ENCODE assay signal across 29 mouse cellular contexts in the genomic region with DNA sequence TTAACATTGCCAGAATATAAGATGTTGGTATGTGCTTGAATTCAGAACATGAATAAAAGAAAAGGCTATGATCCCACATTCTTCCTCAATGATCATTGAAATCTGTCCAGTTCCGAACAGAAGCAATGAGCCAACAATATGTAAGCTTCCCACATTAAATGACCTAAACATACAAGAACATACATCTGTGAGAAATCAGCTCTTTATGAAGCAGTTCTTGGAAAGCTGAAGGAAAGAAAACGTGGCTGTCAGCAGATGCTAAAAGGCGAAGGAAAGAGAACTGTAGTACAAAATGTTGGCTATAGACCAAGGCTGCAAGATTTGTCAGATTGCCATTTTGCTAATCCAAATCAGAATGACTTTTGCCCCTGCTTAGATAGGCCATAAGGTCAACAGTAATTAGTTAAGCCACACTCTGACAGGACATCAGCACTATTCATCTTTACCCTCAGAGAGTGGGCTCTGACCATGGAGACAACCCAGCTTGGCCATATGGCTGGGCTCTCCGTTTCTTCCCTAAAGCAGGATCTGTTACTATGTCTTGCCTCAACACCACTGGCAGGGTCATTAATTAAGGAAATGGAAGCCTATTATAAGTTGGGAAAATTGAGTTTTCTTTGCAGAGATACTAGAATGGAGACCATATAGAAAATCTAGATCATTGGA.
A peak's percentile ranks its signal among the peaks of the same experiment; 100 is the strongest.
DNase-seq lines count a peak whose midpoint lies in the region; ATAC-seq and TF ChIP-seq lines count a peak whose summit lies in the region.
"Had no signal": no experiment of that assay in that cellular context is flagged by ENCODE, and none has a peak within 500 bp of the region (broad histone marks: within the 10 kb centered on the region; RNA-seq: fewer than 3 reads in every experiment).

No protein-coding gene starts in this region.

- H3K36me3 ChIP-seq in kidney, postnatal 0 days (ENCODE audit: insufficient read depth, low read length) = no peaks in the 10 kb centered on the region
- H3K36me3 ChIP-seq in kidney, embryonic 16.5 days (ENCODE audit: insufficient read depth, low read length) = no peaks in the 10 kb centered on the region
- H3K36me3 ChIP-seq in lung, embryonic 15.5 days = no peaks in the 10 kb centered on the region
- H3K36me3 ChIP-seq: embryonic facial prominence, embryonic 15.5 days; forebrain, embryonic 12.5 days; heart, embryonic 13.5 days; kidney, embryonic 15.5 days; limb, embryonic 15.5 days; liver, embryonic 13.5 days; midbrain, embryonic 10.5 days; midbrain, embryonic 15.5 days; neural tube, embryonic 15.5 days had no signal

- no peak for ATAC-seq in kidney, postnatal 0 days (replicated peaks; ENCODE audit: low FRiP score, low read depth)
- no peak for ATAC-seq in kidney, embryonic 16.5 days (ENCODE audit: low FRiP score, low TSS enrichment)
- ATAC-seq in lung, embryonic 15.5 days (ENCODE audit: borderline replicate concordance, extremely low read depth, low FRiP score, low TSS enrichment) = peak; percentile 79; the same call in 1 of the 2 replicates
- no peak for ATAC-seq in inflammation-experienced regulatory T-cells, adult 6 months
- ATAC-seq: forebrain, postnatal 0 days; midbrain, embryonic 15.5 days; Patski had no signal

- no peak overlapping the region for H3K4me3 ChIP-seq in kidney, postnatal 0 days (replicated peaks; ENCODE audit: low read depth, low read length)
- H3K4me3 ChIP-seq in kidney, embryonic 16.5 days (ENCODE audit: low read length) = no peak overlapping the region
- H3K4me3 ChIP-seq in lung, embryonic 15.5 days = no peak overlapping the region
- H3K4me3 ChIP-seq: embryonic facial prominence, embryonic 15.5 days; forebrain, embryonic 12.5 days; heart, embryonic 13.5 days; kidney, embryonic 15.5 days; limb, embryonic 15.5 days; liver, embryonic 13.5 days; midbrain, embryonic 10.5 days; midbrain, embryonic 15.5 days; neural tube, embryonic 15.5 days had no signal

- no peaks in the 10 kb centered on the region for H3K4me1 ChIP-seq in kidney, postnatal 0 days (replicated peaks; ENCODE audit: insufficient read depth, low read length)
- no peaks in the 10 kb centered on the region for H3K4me1 ChIP-seq in kidney, embryonic 16.5 days (ENCODE audit: insufficient read depth, low read length)
- H3K4me1 ChIP-seq in lung, embryonic 15.5 days = no peaks in the 10 kb centered on the region
- H3K4me1 ChIP-seq: embryonic facial prominence, embryonic 15.5 days; forebrain, embryonic 12.5 days; heart, embryonic 13.5 days; kidney, embryonic 15.5 days; limb, embryonic 15.5 days; liver, embryonic 13.5 days; midbrain, embryonic 15.5 days; neural tube, embryonic 15.5 days had no signal

- H3K4me2 ChIP-seq in kidney, postnatal 0 days (ENCODE audit: low read length) = no peak overlapping the region
- H3K4me2 ChIP-seq in kidney, embryonic 16.5 days (replicated peaks; ENCODE audit: low read depth, low read length) = no peak overlapping the region
- H3K4me2 ChIP-seq in lung, embryonic 15.5 days = no peak overlapping the region
- H3K4me2 ChIP-seq: embryonic facial prominence, embryonic 15.5 days; forebrain, embryonic 12.5 days; heart, embryonic 13.5 days; hindbrain, embryonic 14.5 days; kidney, embryonic 15.5 days; limb, embryonic 15.5 days; liver, embryonic 13.5 days; midbrain, embryonic 15.5 days; neural tube, embryonic 15.5 days had no signal

- TF ChIP-seq CTCF in kidney, postnatal 0 days (IDR thresholded peaks at IDR 0.05; ENCODE audit: low read depth) = no peak

- 65% methylated on average over 4 of the region's 4 CpGs for WGBS in kidney, postnatal 0 days
- 74% methylated on average over 4 of the region's 4 CpGs for WGBS in kidney, embryonic 16.5 days
- WGBS in lung, embryonic 15.5 days = 43% methylated on average over 4 of the region's 4 CpGs

- H3K9me3 ChIP-seq in kidney, postnatal 0 days (replicated peaks; ENCODE audit: low read length) = no peaks in the 10 kb centered on the region
- H3K9me3 ChIP-seq in kidney, embryonic 16.5 days (ENCODE audit: low read length) = no peaks in the 10 kb centered on the region
- H3K9me3 ChIP-seq in lung, embryonic 15.5 days = no peaks in the 10 kb centered on the region
- H3K9me3 ChIP-seq: embryonic facial prominence, embryonic 15.5 days; forebrain, embryonic 12.5 days; heart, embryonic 13.5 days; kidney, embryonic 15.5 days; limb, embryonic 15.5 days; liver, embryonic 13.5 days; midbrain, embryonic 10.5 days; midbrain, embryonic 15.5 days; neural tube, embryonic 15.5 days had no signal

- no peaks in the 10 kb centered on the region for H3K27me3 ChIP-seq in kidney, postnatal 0 days (ENCODE audit: insufficient read depth, low read length)
- H3K27me3 ChIP-seq in kidney, embryonic 16.5 days (ENCODE audit: insufficient read depth, low read length) = no peaks in the 10 kb centered on the region
- no peaks in the 10 kb centered on the region for H3K27me3 ChIP-seq in lung, embryonic 15.5 days
- H3K27me3 ChIP-seq: embryonic facial prominence, embryonic 15.5 days; forebrain, embryonic 12.5 days; heart, embryonic 13.5 days; kidney, embryonic 15.5 days; limb, embryonic 15.5 days; liver, embryonic 13.5 days; midbrain, embryonic 15.5 days; neural tube, embryonic 15.5 days; Patski had no signal

- DNase-seq in embryo, embryonic 10 days (ENCODE audit: low spot score) = peak; percentile 33
- no peak for DNase-seq in embryo, embryonic 11 days
- peak; percentile 51 for DNase-seq in kidney, postnatal 0 days (ENCODE audit: low spot score)
- no peak for DNase-seq in lung, postnatal 14 days
- peak; percentile 10 for DNase-seq in embryo, embryonic 9.5 days (ENCODE audit: extremely low spot score)
- DNase-seq: adrenal gland, postnatal 25 days; cerebellum, adult 2 months; cerebellum, postnatal 14 days; forebrain, postnatal 0 days; gastrocnemius, postnatal 10 days; heart, postnatal 10 days; liver, embryonic 13.5 days; lung, postnatal 10 days; retina, postnatal 1 day; right cerebral cortex, postnatal 14 days; thymus, postnatal 4 days had no signal

- H3K9ac ChIP-seq in kidney, postnatal 0 days (ENCODE audit: low read depth, low read length) = no peak overlapping the region
- no peak overlapping the region for H3K9ac ChIP-seq in kidney, embryonic 16.5 days (replicated peaks; ENCODE audit: low read length)
- H3K9ac ChIP-seq in lung, embryonic 15.5 days = no peak overlapping the region
- H3K9ac ChIP-seq: embryonic facial prominence, embryonic 15.5 days; forebrain, embryonic 12.5 days; forebrain, postnatal 0 days; heart, embryonic 13.5 days; hindbrain, embryonic 14.5 days; kidney, embryonic 15.5 days; limb, embryonic 15.5 days; liver, embryonic 13.5 days; midbrain, embryonic 15.5 days; neural tube, embryonic 15.5 days had no signal

- H3K27ac ChIP-seq in kidney, postnatal 0 days = no peak overlapping the region
- H3K27ac ChIP-seq in kidney, embryonic 16.5 days (ENCODE audit: low read length) = no peak overlapping the region
- H3K27ac ChIP-seq in lung, embryonic 15.5 days = 0 out of 2 replicates have a peak overlapping the region, but pooled peaks have one; percentile 10
- H3K27ac ChIP-seq: embryonic facial prominence, embryonic 15.5 days; forebrain, embryonic 12.5 days; heart, embryonic 13.5 days; hindbrain, embryonic 14.5 days; kidney, embryonic 15.5 days; limb, embryonic 15.5 days; liver, embryonic 13.5 days; midbrain, embryonic 10.5 days; midbrain, embryonic 15.5 days; neural tube, embryonic 15.5 days had no signal

Comparison
In these comparisons a context has a peak if more than half of its experiments do, and no peak if none do; other contexts are left out.
1. DNase-seq: peak in embryo, embryonic 10 days (single experiment), kidney, postnatal 0 days (single experiment) and embryo, embryonic 9.5 days (single experiment); none in embryo, embryonic 11 days (single experiment) and lung, postnatal 14 days (single experiment).